Mouse (Mus musculus) megakaryocyte-erythroid progenitor cell, adult 5-6 weeks (primary cell): ENCODE measurements around the gene Ralb. TPM values are rescaled to one million over a fixed set of nuclear protein-coding genes. Genes with fewer than 3 reads are reported as not detected.

Experiments
- ATAC-seq: replicated peaks from 2 replicates; pipeline ENCODE4 v1.8.0; 2016; ENCODE audit warnings: mild to moderate bottlenecking, inconsistent platforms; ENCODE audit not compliant: severe bottlenecking, poor library complexity, low FRiP score, low TSS enrichment
- total RNA-seq, 2 experiments: library from RNA; stranded (forward) in 1 of 2; stranded (reverse) in 1 of 2; fragments of 200-1000, 215-1000 nt in 1 of 2; fragments of >200 nt in 1 of 2; fragmentation: Nextera tagmentation in 1 of 2; gene quantifications; 2 replicates each; pipeline ENCODE4 v1.2.3; 2014 to 2017

The Ralb gene
- total RNA-seq, 2 experiments from 2014 or later, result 4.6 to 5.2 TPM

- peak; percentile 86 for ATAC-seq
Measured at GRCm38 (mm10) chr1:119525689-119526591, 21.3 kb upstream of the Ralb start, which contains the start of gene Tmem185b. TSS of gene Tmem185b (plus strand) at chr1:119526160.

GRCm38 (mm10) chr1:119525004-119525444 lies 20.4 kb upstream of the Ralb start:
- no peak for ATAC-seq

GRCm38 (mm10) chr1:119523826-119524225 lies 19.2 kb upstream of the Ralb start:
- no peak for ATAC-seq

GRCm38 (mm10) chr1:119523369-119523768 lies 18.8 kb upstream of the Ralb start:
- no peak for ATAC-seq

- no peak for ATAC-seq
Measured at GRCm38 (mm10) chr1:119522726-119523125, 18.1 kb upstream of the Ralb start.

GRCm38 (mm10) chr1:119521681-119522080 lies 17.1 kb upstream of the Ralb start:
- ATAC-seq, result no peak

GRCm38 (mm10) chr1:119521029-119521428 lies 16.4 kb upstream of the Ralb start:
- ATAC-seq, result no peak

GRCm38 (mm10) chr1:119519286-119519685 lies 14.7 kb upstream of the Ralb start:
- ATAC-seq, result no peak

GRCm38 (mm10) chr1:119518786-119519185 lies 14.2 kb upstream of the Ralb start:
- no peak for ATAC-seq

- 0 out of 2 replicates have a peak, but pooled peaks have one; percentile 23 for ATAC-seq
Measured at GRCm38 (mm10) chr1:119518060-119518459, 13.5 kb upstream of the Ralb start.

GRCm38 (mm10) chr1:119510857-119511256 lies 6.3 kb upstream of the Ralb start:
- no peak for ATAC-seq

- ATAC-seq, result peak; percentile 38; the same call in 1 of the 2 replicates
Measured at GRCm38 (mm10) chr1:119510409-119510808, 5.8 kb upstream of the Ralb start.

- ATAC-seq, result no peak
Measured at GRCm38 (mm10) chr1:119509474-119509873, 4.9 kb upstream of the Ralb start.

- no peak for ATAC-seq
Measured at GRCm38 (mm10) chr1:119508548-119508947, 4.0 kb upstream of the Ralb start.

GRCm38 (mm10) chr1:119505951-119506350 lies 1.4 kb upstream of the Ralb start:
- ATAC-seq, result no peak

- no peak for ATAC-seq
Measured at GRCm38 (mm10) chr1:119503808-119504207, 786 bp downstream of the Ralb start.

GRCm38 (mm10) chr1:119503181-119503580 lies 1.4 kb downstream of the Ralb start:
- ATAC-seq, result no peak

GRCm38 (mm10) chr1:119502729-119503128 lies 1.9 kb downstream of the Ralb start:
- ATAC-seq, result no peak

- ATAC-seq, result no peak
Measured at GRCm38 (mm10) chr1:119501881-119502280, 2.7 kb downstream of the Ralb start.

- no peak for ATAC-seq
Measured at GRCm38 (mm10) chr1:119499456-119499855, 5.1 kb downstream of the Ralb start.
